13 mouse cellular contexts compared by ENCODE assay signal in the genomic region with DNA sequence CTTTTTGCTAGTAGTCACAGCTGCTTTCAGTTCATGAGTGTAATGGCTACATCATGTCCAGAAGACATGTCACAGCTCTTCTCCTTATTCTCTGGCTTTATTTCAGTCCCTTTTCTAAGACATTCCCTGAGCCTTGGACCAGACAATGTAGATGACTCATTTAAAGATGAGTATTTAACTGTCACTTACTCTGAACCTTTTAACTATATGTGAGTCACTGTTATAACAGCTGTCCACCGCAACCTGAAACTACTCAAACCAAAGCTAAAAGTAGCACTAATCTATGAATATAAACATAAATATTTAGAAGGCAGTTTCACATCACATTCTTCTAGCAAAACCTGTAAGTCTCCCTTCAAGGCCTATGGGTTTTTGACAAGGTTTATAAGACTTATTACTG.
"Had no signal": no experiment of that assay in that cellular context is flagged by ENCODE, and none has a peak within 500 bp of the region (broad histone marks: within the 10 kb centered on the region; RNA-seq: fewer than 3 reads in every experiment).

No protein-coding gene starts in this region.

- H3K27me3 ChIP-seq: midbrain, embryonic 12.5 days; neural tube, embryonic 12.5 days had no signal

- H3K4me3 ChIP-seq: midbrain, embryonic 10.5 days; midbrain, embryonic 12.5 days; neural tube, embryonic 12.5 days had no signal

- DNase-seq: lung, adult 18-20 months; lung, embryonic 14.5 days; lung, postnatal 10 days; lung, postnatal 4 days; midbrain, embryonic 14.5 days; right cerebral cortex, postnatal 14 days; spleen, adult 18-20 months; thymus, adult 18-20 months; thymus, postnatal 14 days; thymus, postnatal 36 days had no signal

- H3K4me1 ChIP-seq: midbrain, embryonic 10.5 days; midbrain, embryonic 12.5 days; neural tube, embryonic 12.5 days had no signal

- H3K36me3 ChIP-seq: midbrain, embryonic 10.5 days; midbrain, embryonic 12.5 days; neural tube, embryonic 12.5 days had no signal

- H3K9me3 ChIP-seq: neural tube, embryonic 12.5 days had no signal

- H3K27ac ChIP-seq: midbrain, embryonic 10.5 days; midbrain, embryonic 12.5 days; neural tube, embryonic 12.5 days had no signal
